Mouse (Mus musculus): ENCODE results near the gene Hipk2. TPM values are rescaled to one million over a fixed set of nuclear protein-coding genes. Genes with fewer than 3 reads are reported as not detected.

The Hipk2 gene
- total RNA-seq, 4 experiments from 2014 or later: 143 to 161 (median 151) TPM

DNA sequence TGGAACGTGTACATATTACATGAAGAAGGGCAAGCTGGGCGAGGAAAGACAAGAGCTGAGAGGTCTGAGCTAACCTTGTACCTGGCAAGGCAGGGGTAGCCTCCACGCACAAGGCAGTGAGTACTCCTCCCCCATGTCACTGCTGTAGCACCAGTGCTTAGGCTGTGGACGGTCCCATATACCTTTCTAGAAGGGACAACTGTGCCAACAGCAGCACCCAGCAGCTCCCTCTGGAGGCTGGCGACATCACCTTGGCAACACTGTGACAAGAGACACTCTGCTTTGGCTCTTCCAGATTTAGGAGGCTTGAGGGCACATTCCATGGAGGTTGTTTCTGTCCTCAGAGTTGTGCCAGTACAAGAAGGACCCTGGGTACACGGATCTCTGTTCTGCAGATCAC lies 123.5 kb downstream of the Hipk2 start:
- DNase-seq: no peak

DNA sequence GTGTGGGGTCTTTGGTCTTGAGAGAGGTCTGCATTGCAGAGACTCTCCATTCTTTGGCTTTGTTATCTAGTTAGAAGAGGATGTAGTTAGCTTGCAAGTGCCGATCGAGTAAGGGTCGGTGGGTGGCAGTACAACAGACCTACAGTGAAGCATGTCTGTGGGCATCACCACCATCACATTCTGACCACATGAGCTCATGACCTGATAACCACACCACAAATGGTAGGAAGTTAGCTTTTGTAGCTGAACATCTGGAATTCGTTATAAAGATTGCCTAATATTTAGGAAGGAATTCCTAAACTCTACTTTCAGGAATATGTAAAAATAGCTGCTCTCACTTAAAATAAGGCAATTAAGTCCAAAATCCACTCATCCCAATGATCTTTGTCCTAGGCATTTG lies 127.9 kb downstream of the Hipk2 start:
- DNase-seq: no peak

DNA sequence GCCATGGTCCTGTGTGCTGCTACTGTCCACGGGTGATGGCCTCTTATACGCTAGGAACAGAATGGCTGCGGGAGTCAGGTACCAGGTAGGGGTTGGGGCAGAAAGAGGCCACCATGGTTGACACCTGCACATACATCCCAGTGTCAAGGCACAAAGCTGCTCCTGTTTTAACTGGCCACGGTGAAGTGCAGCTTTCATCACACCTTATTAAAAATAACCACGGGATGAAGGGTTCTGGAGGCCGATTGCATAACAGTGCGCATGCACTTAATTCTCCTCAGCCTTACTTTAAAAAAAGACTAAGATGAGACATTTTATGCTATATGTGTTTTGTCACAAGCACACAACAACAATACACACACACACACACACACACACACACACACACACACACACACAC lies 132.6 kb downstream of the Hipk2 start:
- DNase-seq: no peak

DNA sequence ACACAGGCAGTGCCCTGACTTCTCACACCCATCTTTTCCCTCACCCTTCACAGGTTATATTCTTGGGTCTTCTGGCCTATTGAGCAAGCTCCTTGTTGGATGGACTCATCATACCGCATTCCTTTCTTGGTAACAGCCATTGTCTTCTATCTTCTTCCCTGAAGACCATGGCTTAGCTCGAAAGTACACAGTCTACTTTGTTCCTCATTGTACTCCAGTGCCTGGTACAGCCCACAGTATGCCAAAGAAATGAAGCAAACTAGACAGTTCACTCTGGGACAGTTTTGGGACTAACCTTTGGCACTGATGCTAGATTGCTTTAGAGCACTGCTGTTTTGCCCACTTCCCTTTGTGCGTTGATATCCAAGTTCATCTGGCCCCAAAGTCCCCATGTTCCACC lies 133.5 kb downstream of the Hipk2 start:
- DNase-seq: no peak

DNA sequence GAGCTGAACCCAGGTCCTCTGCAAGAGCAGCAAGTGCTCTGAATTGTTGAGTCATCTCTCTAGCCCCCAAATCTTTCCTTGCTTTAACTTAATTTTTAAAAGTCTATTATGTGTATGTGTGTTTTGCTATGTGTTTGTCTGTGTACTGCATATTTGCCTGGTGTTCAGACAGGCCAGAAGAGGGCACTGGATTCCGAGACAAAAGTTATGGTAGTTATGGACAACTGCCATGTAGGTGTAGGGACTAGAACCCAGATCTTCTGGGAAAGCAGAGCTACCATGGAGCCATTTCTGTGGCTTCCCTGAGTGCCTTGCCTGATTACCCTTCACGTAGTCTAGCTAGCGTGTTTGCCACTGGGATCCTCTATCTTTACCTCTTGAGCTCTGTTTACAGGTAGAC lies 134.9 kb downstream of the Hipk2 start:
- DNase-seq: no peak

DNA sequence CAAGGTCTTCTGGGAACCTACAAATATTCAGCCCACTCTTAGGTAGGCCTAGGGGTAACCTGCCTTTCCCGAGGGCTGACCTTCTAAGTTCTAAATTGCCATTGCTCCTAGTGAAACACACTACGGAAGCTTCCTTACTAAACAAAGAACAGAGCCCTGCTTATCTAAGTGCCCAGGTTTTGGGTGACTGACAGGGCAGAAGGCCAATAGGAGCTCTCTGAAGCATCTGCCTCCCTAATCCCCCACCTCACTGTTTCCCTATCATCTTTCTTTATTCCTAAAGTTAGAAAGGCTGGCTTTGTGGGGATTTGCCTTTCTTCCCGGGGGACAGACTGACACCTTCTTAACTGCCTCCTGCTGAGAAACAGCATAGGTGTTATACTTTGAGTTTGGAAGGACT lies 136.7 kb downstream of the Hipk2 start:
- DNase-seq: no peak

DNA sequence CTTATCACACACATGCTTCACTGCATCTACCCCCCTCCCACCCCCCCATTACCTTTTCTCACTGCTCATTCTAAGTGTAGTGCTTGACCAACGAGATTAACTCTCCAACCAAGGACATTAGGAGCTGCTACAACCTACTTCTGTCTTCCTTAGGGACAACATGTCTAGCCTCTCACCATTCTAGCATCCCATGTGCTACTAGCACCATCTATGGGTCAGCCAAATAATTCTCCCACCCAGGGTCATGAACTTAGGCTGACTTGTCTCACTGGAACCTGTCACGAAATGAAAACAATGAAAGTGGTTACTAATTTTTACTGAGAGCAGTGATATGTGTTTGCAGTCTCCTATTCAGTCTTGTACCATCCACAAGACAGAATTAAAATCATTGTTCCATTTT lies 138.2 kb downstream of the Hipk2 start:
- no peak for DNase-seq

DNA sequence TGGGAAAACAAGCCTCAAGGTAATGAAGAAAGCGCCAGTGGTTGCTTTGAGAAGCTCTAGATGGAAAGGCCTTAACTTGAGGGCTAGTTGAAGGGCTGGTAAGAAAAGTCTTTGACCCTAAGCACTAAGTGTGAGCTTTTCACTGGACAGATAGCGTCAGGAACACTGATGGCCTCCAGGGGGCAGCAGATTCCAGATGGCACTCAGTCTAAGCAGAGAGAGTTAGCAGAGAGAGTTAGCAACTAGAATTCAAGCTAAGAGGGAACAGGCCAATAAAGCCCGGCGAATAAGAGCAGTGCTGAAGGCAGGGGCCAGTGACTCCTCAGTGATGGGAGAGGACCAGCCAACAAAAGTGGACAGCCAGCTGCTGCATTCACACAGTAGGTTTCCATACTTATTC lies 139.7 kb downstream of the Hipk2 start:
- DNase-seq: peak; percentile 67

DNA sequence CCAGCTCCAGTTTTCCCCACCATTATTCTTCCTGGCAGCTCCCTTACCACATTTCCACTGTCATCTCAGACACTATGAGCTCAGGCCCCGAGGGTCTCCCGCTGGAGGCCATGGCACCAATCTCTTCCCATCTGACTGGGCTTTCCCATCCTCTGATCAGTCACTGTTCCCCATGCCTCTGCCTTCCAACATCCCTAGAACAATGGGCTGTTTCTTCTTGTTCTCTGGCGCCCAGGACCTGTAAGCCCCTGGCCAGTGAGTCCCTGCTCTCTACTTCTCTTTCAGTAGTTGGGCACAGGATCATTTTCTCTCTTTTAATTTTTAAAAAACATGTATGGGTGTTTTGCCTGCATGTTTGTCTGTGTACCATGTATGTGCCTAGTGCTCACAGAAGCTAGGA lies 143.3 kb downstream of the Hipk2 start:
- DNase-seq: no peak

DNA sequence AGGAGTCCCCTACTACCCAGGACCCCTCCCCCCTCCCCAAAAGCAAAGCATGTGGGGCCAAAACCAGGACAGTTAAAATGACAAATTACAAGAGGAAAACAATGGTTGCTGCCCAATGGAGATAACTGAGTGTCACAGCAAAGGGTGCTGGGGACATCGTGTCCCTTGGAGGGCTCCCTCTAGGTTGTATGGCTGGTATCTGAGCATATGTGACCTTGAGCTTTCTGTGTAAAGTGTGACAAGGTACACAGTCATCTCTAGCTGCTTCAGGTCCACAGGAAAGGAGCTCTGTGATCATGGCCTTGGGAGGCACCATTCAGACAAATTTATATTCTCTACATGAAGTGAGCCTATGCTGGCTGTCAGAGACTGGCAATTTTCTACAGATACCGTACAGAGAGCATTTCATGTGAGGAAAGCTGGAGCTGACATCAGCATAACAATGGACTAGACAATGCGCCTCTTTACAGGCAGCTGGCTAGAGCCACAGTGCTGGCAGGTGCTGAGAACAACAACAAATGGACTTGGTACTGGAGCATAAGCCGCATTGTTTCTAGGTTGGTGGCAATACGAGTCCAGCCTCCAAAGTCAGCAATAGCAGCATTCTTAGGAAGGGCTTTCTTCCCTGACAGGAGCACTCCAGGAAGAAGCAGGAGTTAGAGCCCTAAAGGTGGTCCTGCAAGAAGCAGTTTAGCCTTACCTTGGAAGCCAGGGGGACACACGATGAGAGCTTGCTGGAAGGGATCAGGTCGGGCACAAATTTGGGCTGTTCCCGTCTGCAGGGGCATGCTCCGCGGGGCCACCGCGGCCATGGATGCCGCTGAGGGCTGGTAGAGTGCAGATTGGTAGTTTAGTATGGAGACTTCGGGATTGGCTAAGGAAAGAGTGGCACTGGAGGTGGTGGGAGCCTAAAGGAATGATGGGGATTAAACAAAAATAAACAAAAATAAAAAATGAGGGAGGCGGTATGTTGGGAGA lies 145.5 kb downstream of the Hipk2 start:
- no peak for DNase-seq

DNA sequence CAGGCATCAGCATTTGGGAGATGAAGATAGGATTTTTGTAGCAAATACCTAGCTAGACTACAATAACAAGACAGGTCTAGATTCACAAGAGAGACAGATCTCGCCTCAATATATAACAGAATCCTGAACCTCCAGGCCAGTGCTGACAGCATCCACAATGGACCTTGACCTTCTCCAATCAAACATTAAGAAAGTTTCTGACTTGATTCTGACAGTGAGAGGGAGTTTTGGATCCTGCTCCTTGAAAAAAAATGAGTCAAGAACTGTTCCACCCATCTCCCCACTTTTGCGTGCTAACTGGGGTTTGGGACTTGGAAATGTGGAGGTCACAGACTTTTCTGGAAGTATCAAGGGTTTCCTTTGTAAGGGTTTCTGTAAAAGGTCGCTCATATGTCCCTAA lies 150.4 kb downstream of the Hipk2 start:
- DNase-seq: no peak

DNA sequence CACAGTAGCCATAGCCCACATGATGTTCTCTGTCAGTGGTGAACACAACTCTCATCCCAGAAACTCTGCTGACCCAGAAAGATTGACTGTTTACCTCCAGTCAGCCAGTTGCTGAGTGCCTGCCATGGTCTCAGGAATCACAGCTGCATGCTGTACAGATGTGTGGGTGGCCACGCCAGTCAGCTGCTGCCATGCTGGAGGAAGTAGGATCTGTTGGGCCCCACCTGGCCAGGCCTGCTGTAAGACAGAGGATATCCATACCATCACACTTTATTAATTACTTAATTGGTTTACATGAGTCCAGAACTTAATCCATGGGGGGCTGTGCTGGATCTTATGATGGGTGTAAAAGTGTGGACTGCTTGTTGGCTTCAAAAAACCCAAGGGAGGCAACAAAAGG lies 154.6 kb downstream of the Hipk2 start:
- DNase-seq: no peak

DNA sequence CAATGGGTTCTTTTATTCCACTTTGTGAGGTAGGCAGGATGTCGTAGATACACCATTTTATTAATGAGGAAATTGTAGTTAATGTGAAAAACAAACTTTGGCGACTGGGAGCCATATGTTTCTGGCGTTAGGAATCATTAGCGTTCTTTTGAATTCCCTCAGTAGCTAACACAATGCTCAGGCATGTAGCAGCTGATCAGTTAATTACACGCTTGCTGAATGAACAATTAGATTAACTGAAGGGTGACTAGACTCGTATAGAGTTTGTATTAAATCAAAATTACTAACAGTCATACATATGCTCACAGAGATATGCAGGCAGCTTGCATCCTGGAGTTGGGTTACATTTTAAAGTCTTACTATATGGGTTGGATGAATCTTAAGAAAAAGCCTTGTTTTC lies 156.7 kb downstream of the Hipk2 start:
- no peak for DNase-seq

DNA sequence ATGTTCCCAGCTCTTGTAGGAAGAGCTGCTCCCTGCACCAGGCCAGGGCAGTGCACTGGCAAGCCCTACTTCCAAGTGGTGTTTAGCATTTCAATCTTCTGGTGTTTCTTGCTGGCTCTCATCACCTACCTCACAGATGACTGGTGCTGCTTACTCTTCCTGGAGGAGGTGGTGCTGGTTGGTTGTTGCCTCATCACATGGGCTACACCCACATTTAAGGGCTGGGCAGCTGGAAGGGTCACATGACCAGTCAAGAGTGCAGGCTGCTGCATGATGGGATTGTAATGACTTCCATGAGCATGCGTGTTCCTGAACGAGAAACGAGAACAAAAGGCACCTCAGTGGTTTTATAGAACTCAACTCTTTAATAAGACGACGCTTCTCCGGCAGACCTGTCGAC lies 157.3 kb downstream of the Hipk2 start:
- DNase-seq: no peak

DNA sequence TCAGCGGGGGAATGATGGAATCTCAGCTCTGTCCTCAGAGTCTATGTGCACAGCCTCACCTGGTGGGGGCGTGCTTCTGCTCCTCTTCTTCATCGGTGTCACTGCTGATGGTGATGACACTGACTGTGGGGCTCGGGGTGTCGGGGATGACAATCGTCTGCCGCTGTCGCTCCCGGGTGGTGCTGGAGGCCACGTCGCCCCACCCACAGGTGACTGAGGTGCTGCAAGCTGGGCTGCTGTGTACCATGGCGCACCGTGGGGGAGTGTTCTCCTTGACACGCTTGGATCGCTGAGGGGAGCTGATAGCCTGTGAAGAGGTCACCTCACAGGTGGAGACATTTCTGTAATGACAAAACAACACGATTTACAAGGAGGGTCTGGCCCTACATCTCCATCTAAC lies 160.1 kb downstream of the Hipk2 start:
- DNase-seq: no peak

DNA sequence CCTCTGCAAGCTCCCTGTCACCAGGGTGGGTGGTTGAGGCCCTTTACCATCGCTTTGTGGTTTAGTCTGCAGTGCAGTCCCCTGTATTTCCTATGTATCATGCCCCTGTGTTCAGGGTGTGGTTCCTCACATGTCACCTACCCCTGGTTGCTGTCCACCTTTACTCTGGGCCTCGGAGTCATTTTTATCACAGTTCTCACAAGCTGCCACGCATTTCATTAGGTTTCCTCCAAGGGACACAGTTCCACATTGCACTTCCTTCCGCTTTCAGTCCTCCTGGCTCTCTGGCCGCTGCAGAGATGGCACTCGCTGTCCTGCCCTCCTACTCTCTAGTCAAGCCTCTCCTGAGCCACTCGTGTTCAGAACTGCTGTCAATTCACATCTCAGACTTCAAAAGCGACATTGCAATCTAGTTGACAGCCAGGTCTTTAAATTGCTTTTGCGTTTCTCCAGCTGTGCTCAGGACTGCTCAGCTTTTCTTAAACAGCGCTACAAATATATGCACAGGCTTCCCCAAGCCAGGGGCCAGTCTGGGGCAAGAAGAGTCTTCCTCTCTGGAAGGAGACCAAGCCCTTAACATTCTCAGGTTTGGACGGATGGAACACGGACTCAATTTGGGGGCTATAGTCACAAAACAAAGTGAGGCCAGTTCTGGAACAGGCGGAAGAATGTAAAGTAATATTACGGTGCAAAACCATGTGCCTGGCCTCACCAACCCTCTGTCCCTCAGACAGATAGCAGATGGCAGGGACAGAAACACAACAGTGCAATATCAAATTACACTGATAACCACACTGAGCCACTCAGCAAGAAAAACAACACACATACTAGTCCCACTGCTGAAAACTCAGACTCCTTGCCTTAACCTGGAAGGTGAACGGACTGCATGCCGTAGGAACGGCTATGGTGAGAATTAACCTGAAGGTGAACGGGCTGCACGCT lies 161.7 kb downstream of the Hipk2 start:
- no peak for DNase-seq

DNA sequence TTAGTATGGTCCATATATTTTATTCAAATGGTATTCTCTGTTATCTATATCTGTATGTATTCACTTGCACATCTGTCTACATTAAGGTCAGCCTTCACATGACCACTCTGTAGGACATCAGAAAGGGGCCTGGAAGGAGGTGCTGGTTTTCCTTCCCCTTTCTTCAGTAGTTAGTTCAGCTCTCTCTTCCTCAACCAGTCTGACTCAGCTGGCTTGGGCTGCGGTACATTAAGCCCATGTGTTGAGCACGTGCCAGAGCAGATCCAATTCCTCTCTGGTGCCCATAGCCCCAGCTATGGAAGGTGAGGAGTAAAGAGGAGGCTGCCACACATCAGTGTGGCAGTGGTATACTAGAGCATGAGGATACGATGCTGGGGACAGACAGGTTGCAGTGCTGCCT lies 165.5 kb downstream of the Hipk2 start:
- no peak for DNase-seq

DNA sequence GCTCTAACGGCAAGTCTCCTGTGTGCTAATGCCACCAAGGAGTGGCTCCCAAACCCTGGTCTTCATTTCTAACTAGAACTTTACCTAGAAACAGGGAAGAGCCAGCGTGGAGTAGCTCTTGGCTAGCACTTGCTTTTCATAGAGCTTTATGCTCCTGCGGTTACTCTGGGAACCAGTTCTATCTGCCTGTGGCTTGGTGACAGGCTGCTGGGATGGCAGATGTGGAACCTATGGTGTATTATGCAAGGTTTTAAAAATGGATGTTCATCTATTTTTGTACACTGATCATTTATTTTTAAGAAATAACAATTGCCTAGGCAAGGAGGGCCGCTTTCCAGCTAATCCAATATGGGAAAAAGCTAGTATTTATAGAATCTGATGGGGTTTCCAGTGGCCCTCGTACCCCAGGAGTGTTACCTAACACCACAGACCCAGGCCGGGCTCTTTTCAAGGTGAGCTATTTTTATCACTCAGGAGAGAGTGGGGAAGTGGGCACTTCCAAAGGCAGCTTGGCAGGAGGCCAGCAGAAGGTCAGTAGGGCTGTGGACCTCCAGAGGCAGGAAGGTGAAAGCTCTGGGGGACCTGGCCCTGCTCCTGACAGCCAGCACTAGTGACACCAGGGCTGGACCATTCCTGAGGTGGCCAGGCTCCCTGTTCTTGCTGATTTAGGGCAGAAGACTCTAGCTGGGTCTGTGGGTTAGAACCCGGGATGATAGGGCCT lies 171.5 kb downstream of the Hipk2 start:
- DNase-seq: no peak

DNA sequence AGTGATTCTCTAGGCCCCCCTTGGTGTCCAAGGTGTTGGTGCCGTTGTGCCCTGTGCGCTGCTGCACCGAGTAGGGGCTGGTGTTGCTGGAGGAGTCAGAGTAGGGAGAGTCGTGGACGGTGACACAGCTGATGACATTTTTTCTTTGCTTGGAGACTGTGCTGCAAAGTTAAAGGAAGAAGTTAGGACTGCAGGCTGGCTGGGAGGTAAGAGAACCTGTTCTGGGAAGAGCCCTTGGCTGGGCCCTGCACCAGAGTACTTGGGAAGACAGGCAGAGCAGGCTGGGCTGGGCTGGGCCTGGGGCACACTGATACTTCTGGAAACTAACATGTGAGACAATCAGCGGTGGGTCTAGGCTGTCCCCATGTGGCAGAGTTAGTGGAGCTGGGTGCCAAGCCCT lies 172.4 kb downstream of the Hipk2 start:
- no peak for DNase-seq

DNA sequence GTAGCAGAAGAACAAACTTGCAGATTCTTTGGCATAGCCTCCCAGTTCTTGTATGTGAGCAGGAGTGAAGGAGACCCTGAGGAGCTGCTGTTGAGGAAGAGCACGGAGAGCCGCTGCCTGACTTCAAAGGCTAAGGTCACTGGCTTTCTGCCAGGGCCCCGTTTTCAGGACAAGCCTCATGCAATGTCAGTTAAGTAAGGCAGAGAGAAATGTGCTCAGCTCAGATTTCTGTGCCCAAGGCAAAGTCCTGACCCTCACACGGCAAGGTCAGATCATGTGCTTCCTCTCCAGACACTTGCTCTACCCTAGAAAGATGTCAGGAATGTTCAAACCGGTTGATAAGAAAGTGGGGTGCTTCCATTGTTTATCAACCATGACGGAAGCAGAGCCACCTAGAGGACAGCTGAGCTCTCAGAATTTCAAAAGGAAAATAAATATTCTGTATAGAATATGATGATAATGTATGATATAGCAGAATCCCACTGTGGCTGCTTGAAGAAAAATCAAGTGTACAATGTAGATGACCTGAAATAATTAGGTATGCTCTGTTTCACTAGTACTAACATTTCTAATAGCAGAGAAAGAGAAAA lies 173.1 kb downstream of the Hipk2 start:
- DNase-seq: peak; percentile 88

DNA sequence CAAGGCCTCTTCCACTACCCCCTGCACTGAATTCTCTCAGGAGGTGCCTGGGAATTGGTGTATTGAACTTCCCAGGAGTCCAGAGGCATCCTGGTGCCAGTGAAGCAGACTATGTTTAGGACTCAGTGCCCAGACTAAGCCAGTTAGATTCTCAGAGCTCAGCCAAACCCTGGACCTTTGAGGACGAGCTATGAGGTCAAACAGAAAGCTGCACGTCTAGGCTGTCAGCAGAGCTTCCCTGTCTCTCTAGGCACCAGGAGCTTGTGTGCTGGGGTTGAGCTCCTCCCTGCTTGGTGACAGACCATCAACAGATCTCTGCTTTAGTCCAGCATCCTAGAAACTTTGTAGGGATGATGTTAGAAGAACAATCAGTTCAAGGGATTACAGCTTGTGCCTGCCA lies 174.5 kb downstream of the Hipk2 start:
- no peak for DNase-seq

DNA sequence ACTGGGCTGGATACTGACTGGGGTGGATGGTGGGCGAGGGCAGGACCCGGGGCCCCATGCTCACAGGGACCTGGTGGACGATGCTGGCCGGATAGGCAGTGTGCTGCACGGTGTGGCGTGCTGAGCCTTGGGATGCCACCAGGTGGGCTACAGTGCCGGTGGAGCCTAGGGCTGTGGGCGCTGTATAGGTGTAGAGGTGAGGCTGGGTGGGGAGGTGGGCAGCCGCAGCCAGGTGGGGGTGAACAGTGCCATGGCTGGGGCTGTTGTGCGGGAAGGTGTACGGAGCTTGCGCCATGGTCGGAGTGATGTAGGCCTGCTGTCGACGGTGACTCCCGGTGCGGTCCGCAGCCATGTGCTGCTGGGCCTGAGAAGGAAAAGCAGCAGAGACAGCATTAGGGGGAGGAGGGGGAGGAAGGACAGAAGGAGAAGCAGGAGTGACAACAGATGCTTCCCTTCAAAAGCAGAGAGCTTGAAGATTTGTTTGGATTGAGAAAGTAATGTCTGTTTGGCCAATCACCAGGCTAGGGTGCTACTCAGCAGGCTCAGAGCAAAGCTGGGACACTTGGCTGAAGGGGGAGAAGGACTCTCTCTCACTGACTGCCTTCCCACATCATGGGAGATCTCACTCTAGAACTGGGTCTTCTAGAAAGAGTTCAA lies 177.6 kb downstream of the Hipk2 start:
- DNase-seq: no peak

Data from adrenal gland, adult 8-10 months (tissue).